Mouse (Mus musculus): Measurements from ENCODE around the gene Lig4. TPM values are rescaled to one million over a fixed set of nuclear protein-coding genes. Genes with fewer than 3 reads are reported as not detected.

The Lig4 gene
- polyA plus RNA-seq (2012; rRNA removed): 2.0 and 2.2 TPM in 2 replicates

- peak within 1 kb of the TSS; percentile 72 for H3K4me3 ChIP-seq (ENCODE audit: insufficient read depth, low read depth, low read length)
- peak; percentile 100 for DNase-seq
- peak within 1 kb of the TSS; percentile 67 for H3K27ac ChIP-seq (ENCODE audit: insufficient read depth, low read depth, low read length)
- under 1% methylated on average over 68 of the region's 68 CpGs for WGBS
- TF ChIP-seq POLR2A (IDR thresholded peaks at IDR 0.05; ENCODE audit: low read depth, low read length) (peak; percentile 7), CTCF (conservative IDR thresholded peaks at IDR 0.05; ENCODE audit: insufficient read depth, insufficient read length, low read depth, low read length) (no peak)
- H3K27me3 ChIP-seq (replicated peaks; ENCODE audit: control insufficient read depth, insufficient read depth, low read length): no peaks in the 10 kb centered on the region
- peaks cover under 1% of the 10 kb centered on the region; the same call in 1 of the 2 replicates for H3K36me3 ChIP-seq (ENCODE audit: control insufficient read depth, insufficient read depth, low read length)
- peaks cover 11% of the 10 kb centered on the region for H3K4me1 ChIP-seq (ENCODE audit: control insufficient read depth, insufficient read depth, low read length)
Observed at GRCm38 (mm10) chr8:9977573-9978314, at the start of gene Lig4, which contains the start of gene Abhd13. TSS of gene Lig4 (minus strand) at chr8:9977686. TSS of gene Abhd13 (plus strand) at chr8:9977707.

- no peak overlapping the region for H3K27ac ChIP-seq (ENCODE audit: insufficient read depth, low read depth, low read length)
- no peaks in the 10 kb centered on the region; the same call in 1 of the 2 replicates for H3K4me1 ChIP-seq (ENCODE audit: control insufficient read depth, insufficient read depth, low read length)
- DNase-seq: no peak
- H3K36me3 ChIP-seq (ENCODE audit: control insufficient read depth, insufficient read depth, low read length): no peaks in the 10 kb centered on the region
- no peak for TF ChIP-seq POLR2A (IDR thresholded peaks at IDR 0.05; ENCODE audit: low read depth, low read length)
- no peak for TF ChIP-seq CTCF (conservative IDR thresholded peaks at IDR 0.05; ENCODE audit: insufficient read depth, insufficient read length, low read depth, low read length)
- H3K4me3 ChIP-seq (ENCODE audit: insufficient read depth, low read depth, low read length): no peak overlapping the region
- WGBS: 76% methylated on average over 3 of the region's 3 CpGs
- no peaks in the 10 kb centered on the region for H3K27me3 ChIP-seq (replicated peaks; ENCODE audit: control insufficient read depth, insufficient read depth, low read length)
Observed at GRCm38 (mm10) chr8:10017231-10017630, 39.7 kb upstream of the Lig4 start.

- Histone ChIP-seq H3K36me3 (ENCODE audit: control insufficient read depth, insufficient read depth, low read length) (no peaks in the 10 kb centered on the region), H3K4me3 (ENCODE audit: insufficient read depth, low read depth, low read length) (no peak overlapping the region), H3K4me1 (ENCODE audit: control insufficient read depth, insufficient read depth, low read length) (no peaks in the 10 kb centered on the region; the same call in 1 of the 2 replicates), H3K27me3 (replicated peaks; ENCODE audit: control insufficient read depth, insufficient read depth, low read length) (no peaks in the 10 kb centered on the region), H3K27ac (ENCODE audit: insufficient read depth, low read depth, low read length) (no peak overlapping the region)
- no peak for DNase-seq
- TF ChIP-seq CTCF (conservative IDR thresholded peaks at IDR 0.05; ENCODE audit: insufficient read depth, insufficient read length, low read depth, low read length) (no peak), POLR2A (IDR thresholded peaks at IDR 0.05; ENCODE audit: low read depth, low read length) (no peak)
- WGBS: 85% methylated on average over 1 of the region's 1 CpGs
Observed at GRCm38 (mm10) chr8:10016252-10016651, 38.8 kb upstream of the Lig4 start.

- no peaks in the 10 kb centered on the region for H3K36me3 ChIP-seq (ENCODE audit: control insufficient read depth, insufficient read depth, low read length)
Observed at GRCm38 (mm10) chr8:10007660-10008028, 30.2 kb upstream of the Lig4 start.

GRCm38 (mm10) chr8:10006986-10007659 lies 29.6 kb upstream of the Lig4 start:
- H3K27ac ChIP-seq (ENCODE audit: insufficient read depth, low read depth, low read length): no peak overlapping the region
- no peaks in the 10 kb centered on the region for H3K4me1 ChIP-seq (ENCODE audit: control insufficient read depth, insufficient read depth, low read length)
- WGBS: 6% methylated on average over 29 of the region's 29 CpGs
- peak overlapping the region; percentile 35 for H3K4me3 ChIP-seq (ENCODE audit: insufficient read depth, low read depth, low read length)
- TF ChIP-seq POLR2A (IDR thresholded peaks at IDR 0.05; ENCODE audit: low read depth, low read length): no peak
- TF ChIP-seq CTCF (conservative IDR thresholded peaks at IDR 0.05; ENCODE audit: insufficient read depth, insufficient read length, low read depth, low read length): no peak
- no peaks in the 10 kb centered on the region for H3K36me3 ChIP-seq (ENCODE audit: control insufficient read depth, insufficient read depth, low read length)
- DNase-seq: peak; percentile 30
- H3K27me3 ChIP-seq (replicated peaks; ENCODE audit: control insufficient read depth, insufficient read depth, low read length): no peaks in the 10 kb centered on the region

More at GRCm38 (mm10) chr8:10007660-10008028, 30.2 kb upstream of the Lig4 start:
- WGBS: 47% methylated on average over 6 of the region's 6 CpGs
- no peak for TF ChIP-seq CTCF (conservative IDR thresholded peaks at IDR 0.05; ENCODE audit: insufficient read depth, insufficient read length, low read depth, low read length)
- no peak for TF ChIP-seq POLR2A (IDR thresholded peaks at IDR 0.05; ENCODE audit: low read depth, low read length)
- H3K4me3 ChIP-seq (ENCODE audit: insufficient read depth, low read depth, low read length): peak overlapping the region; percentile 35; the same call in 1 of the 2 replicates
- no peaks in the 10 kb centered on the region for H3K27me3 ChIP-seq (replicated peaks; ENCODE audit: control insufficient read depth, insufficient read depth, low read length)
- no peak overlapping the region for H3K27ac ChIP-seq (ENCODE audit: insufficient read depth, low read depth, low read length)
- no peaks in the 10 kb centered on the region for H3K4me1 ChIP-seq (ENCODE audit: control insufficient read depth, insufficient read depth, low read length)
- no peak for DNase-seq

- no peaks in the 10 kb centered on the region for H3K4me1 ChIP-seq (ENCODE audit: control insufficient read depth, insufficient read depth, low read length)
- H3K27ac ChIP-seq (ENCODE audit: insufficient read depth, low read depth, low read length): no peak within 1 kb of the TSS
- WGBS: 51% methylated on average over 16 of the region's 16 CpGs
- H3K4me3 ChIP-seq (ENCODE audit: insufficient read depth, low read depth, low read length): peak within 1 kb of the TSS; percentile 35
- no peak for TF ChIP-seq POLR2A (IDR thresholded peaks at IDR 0.05; ENCODE audit: low read depth, low read length)
- no peak for TF ChIP-seq CTCF (conservative IDR thresholded peaks at IDR 0.05; ENCODE audit: insufficient read depth, insufficient read length, low read depth, low read length)
- no peaks in the 10 kb centered on the region for H3K27me3 ChIP-seq (replicated peaks; ENCODE audit: control insufficient read depth, insufficient read depth, low read length)
- no peaks in the 10 kb centered on the region for H3K36me3 ChIP-seq (ENCODE audit: control insufficient read depth, insufficient read depth, low read length)
- peak; percentile 42 for DNase-seq
Observed at GRCm38 (mm10) chr8:10006156-10006985, 28.9 kb upstream of the Lig4 start, which contains the start of gene Tnfsf13b. TSS of gene Tnfsf13b (plus strand) at chr8:10006467.

Data from kidney, adult 2 months (tissue).